Mouse (Mus musculus): ENCODE data around the gene Olfr365.

The Olfr365 gene

DNA sequence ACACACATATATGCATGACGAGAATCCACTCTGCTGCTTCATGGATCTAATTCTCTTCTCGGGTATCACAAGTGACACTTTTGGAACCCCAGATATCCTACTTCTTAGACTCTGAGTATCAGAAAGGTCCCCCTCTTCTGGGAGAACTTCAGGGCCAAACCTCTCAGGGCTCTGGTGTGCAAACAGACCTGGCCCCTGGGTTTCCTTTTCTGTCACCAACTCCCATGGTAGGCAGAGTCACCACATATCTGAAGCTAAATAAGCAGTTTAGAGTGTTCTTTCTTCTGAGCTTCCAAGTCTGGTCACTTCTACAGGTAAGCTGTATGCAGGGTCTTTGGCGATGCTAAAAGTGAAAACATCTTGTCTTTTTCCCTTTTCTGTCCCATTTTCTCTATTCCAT lies at the start of gene Olfr365:
TSS of gene Olfr365 (plus strand) at position 301 of the 400 bp plus-strand sequence.
- DNase-seq (ENCODE audit: low spot score in 2 of 2) = no peak

DNA sequence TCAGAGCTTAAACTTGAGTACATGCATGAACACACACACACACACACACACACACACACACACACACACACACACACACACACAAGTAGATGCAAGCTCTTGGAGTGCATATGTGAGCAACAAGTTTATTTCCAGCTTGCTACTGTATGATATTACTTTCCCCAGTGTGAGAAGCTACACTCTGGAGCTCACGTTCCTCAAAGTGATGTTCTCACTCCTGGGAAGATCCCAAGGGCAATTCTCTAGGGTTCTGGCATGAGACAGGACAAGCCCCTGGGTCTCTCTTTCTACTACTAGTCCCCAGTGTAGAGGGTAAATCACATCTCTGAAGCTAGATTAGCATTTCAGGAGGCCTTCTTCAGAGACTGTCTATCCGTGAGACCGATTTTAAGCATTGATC lies 49.0 kb upstream of the Olfr365 start, which contains the start of gene Olfr364-ps1:
TSS of gene Olfr364-ps1 (plus strand) at position 301 of the 400 bp plus-strand sequence.
- no peak for DNase-seq (ENCODE audit: low spot score in 2 of 2)

DNA sequence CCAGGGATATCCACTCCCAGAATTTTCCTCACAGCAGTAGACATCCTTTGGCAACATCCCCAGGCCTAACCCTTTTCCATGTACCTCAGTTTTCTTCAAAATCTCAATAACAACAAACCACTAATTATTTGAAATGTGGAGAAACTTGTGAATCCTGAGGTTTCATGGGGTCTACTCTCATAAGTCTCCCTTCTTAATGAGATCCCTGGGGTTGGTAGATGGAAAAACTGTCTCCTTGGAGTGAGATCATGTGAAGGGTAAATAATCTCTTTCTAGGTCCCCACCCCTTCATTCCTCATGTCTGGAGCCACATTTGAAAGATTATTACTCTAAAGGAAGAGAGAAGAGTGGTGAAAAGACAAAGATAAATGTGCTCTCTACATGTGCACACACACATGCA lies 23.3 kb downstream of the Olfr365 start, which contains the start of gene Olfr366:
TSS of gene Olfr366 (plus strand) at position 301 of the 400 bp plus-strand sequence.
- no peak for DNase-seq (ENCODE audit: low spot score in 2 of 2)
